ENCODE assay signal across 24 mouse cellular contexts in the genomic region with DNA sequence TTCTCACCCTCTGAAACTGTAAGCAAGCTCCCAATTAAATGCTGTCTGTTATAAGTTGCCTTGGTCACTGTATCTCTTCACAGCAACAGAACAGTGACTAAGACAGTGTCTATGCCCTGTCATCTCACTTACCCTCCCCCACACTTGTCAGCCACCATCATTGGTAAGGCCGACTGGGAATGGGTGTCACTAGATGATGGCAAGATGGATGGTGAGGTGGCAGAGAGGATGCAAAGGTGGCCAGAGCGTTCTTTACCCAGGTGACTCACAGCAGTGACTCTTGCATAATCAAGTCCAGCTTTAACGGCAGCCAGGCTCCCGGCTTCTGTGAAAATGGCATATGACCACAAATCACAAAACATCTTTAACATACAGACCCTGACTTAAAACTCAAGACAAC.
"Had no signal": no experiment of that assay in that cellular context is flagged by ENCODE, and none has a peak within 500 bp of the region (broad histone marks: within the 10 kb centered on the region; RNA-seq: fewer than 3 reads in every experiment).

No protein-coding gene starts in this region.

- ATAC-seq: hindbrain, postnatal 0 days; liver, embryonic 12.5 days had no signal

- H3K4me1 ChIP-seq: hindbrain, embryonic 12.5 days; hindbrain, embryonic 15.5 days; limb, embryonic 13.5 days; limb, embryonic 15.5 days; liver, embryonic 12.5 days had no signal

- H3K27me3 ChIP-seq: heart, embryonic 12.5 days; hindbrain, embryonic 12.5 days; hindbrain, embryonic 15.5 days; kidney, embryonic 15.5 days; limb, embryonic 13.5 days; limb, embryonic 15.5 days; liver, embryonic 12.5 days had no signal

- H3K4me3 ChIP-seq: gastrocnemius, adult 2 months; heart, embryonic 10.5 days; heart, embryonic 12.5 days; hindbrain, embryonic 10.5 days; hindbrain, embryonic 12.5 days; hindbrain, embryonic 15.5 days; kidney, embryonic 15.5 days; limb, embryonic 13.5 days; limb, embryonic 15.5 days; liver, embryonic 12.5 days had no signal

- H3K36me3 ChIP-seq: heart, embryonic 10.5 days; heart, embryonic 12.5 days; hindbrain, embryonic 10.5 days; hindbrain, embryonic 12.5 days; hindbrain, embryonic 15.5 days; kidney, embryonic 15.5 days; limb, embryonic 13.5 days; limb, embryonic 15.5 days; liver, embryonic 12.5 days had no signal

- H3K9me3 ChIP-seq: heart, embryonic 10.5 days; heart, embryonic 12.5 days; hindbrain, embryonic 10.5 days; hindbrain, embryonic 12.5 days; hindbrain, embryonic 15.5 days; kidney, embryonic 15.5 days; limb, embryonic 13.5 days; limb, embryonic 15.5 days; liver, embryonic 12.5 days had no signal

- DNase-seq: gastrocnemius, adult 2 months; gastrocnemius, postnatal 14 days; gastrocnemius, postnatal 36 days; heart, adult 18-20 months; heart, postnatal 10 days; heart, postnatal 4 days; kidney, adult 11 months; kidney, adult 2 months; kidney, adult 9 months; kidney, postnatal 14 days; kidney, postnatal 36 days; layer of hippocampus, adult 9-11 months; layer of hippocampus, postnatal 36 days; left cerebral cortex, postnatal 4 days had no signal
